Mouse (Mus musculus) midbrain, embryonic 16.5 days (tissue): Measurements from ENCODE around the gene Lrba. TPM values are rescaled to one million over a fixed set of nuclear protein-coding genes. Genes with fewer than 3 reads are reported as not detected.

ENCODE experiments used
- ATAC-seq: fragments of 200-750 bp; cut with Nextera tagmentation; 2 replicates; pipeline ENCODE4 v1.8.0; 2017; ENCODE audit warnings: moderate TSS enrichment
- H3K27ac ChIP-seq: fragments of 300-500 bp; sonication (generic); 2 replicates; pipeline ENCODE4 v1.5.1; 2014; ENCODE audit warnings: mild to moderate bottlenecking, low read length, mixed read lengths
- H3K27me3 ChIP-seq: fragments of 300-500 bp; sonication (generic); 2 replicates; pipeline ENCODE4 v1.6.1; 2014; ENCODE audit warnings: low read depth, low read length, mixed read lengths; ENCODE audit not compliant: control insufficient read depth, insufficient read depth
- H3K36me3 ChIP-seq: fragments of 300-500 bp; sonication (generic); 2 replicates; pipeline ENCODE4 v1.6.1; 2014; ENCODE audit warnings: mild to moderate bottlenecking, low read length, moderate library complexity, mixed read lengths; ENCODE audit not compliant: control insufficient read depth, insufficient read depth
- H3K4me1 ChIP-seq: fragments of 300-500 bp; sonication (generic); 2 replicates; pipeline ENCODE4 v1.6.1; 2014; ENCODE audit warnings: mild to moderate bottlenecking, low read length, mixed read lengths; ENCODE audit not compliant: control insufficient read depth, insufficient read depth
- H3K4me2 ChIP-seq: fragments of 300-500 bp; sonication (generic); 2 replicates; pipeline ENCODE4 v1.6.1; 2014; ENCODE audit warnings: mild to moderate bottlenecking, low read length, mixed read lengths
- H3K4me3 ChIP-seq: fragments of 300-500 bp; sonication (generic); 2 replicates; pipeline ENCODE4 v1.5.1; 2014; ENCODE audit warnings: low read depth, mild to moderate bottlenecking, low read length, moderate library complexity, mixed read lengths
- H3K9ac ChIP-seq: fragments of 300-500 bp; sonication (generic); 2 replicates; pipeline ENCODE4 v1.6.1; 2014; ENCODE audit warnings: low read depth, low read length, mixed read lengths
- H3K9me3 ChIP-seq: fragments of 300-500 bp; sonication (generic); replicated peaks from 2 replicates; pipeline ENCODE4 v1.6.1; 2014; ENCODE audit warnings: mild to moderate bottlenecking, low read length, mixed read lengths; ENCODE audit not compliant: control insufficient read depth, poor library complexity, severe bottlenecking
- WGBS: fragments of 180-500 bp; shearing (Covaris S2); extraction: QIAGEN DNeasy Blood & Tissue Kit; methylation state at CpG from one replicate; pipeline ENCODE4 v1.1.7; 2014; 5-methylcytosine and 5-hydroxymethylcytosine counted together
- polyA plus RNA-seq: library from polyadenylated mRNA; unstranded; fragments of >200 nt; fragmentation: Nextera tagmentation; extraction: Ambion mirVana; gene quantifications from 2 replicates; pipeline ENCODE4 v1.2.1, GENCODE M21; 2015

Gene Lrba
- polyA plus RNA-seq = 4.2 and 4.5 TPM in 2 replicates

GRCm38 (mm10) chr3:86224564-86225421 is at the start of gene Lrba:
Gene Lrba, plus strand, starts transcription at chr3:86224680.
- H3K27me3 ChIP-seq = no peaks in the 10 kb centered on the region
- H3K4me3 ChIP-seq = peak within 1 kb of the TSS; percentile 93
- under 1% methylated on average over 32 of the region's 55 CpGs for WGBS
- ATAC-seq = peak; percentile 87
- H3K9ac ChIP-seq = peak within 1 kb of the TSS; percentile 96
- peak within 1 kb of the TSS; percentile 95 for H3K27ac ChIP-seq
- no peaks in the 10 kb centered on the region for H3K9me3 ChIP-seq
- peaks cover 7% of the 10 kb centered on the region for H3K4me1 ChIP-seq
- H3K4me2 ChIP-seq = peak within 1 kb of the TSS; percentile 95
- no peaks in the 10 kb centered on the region for H3K36me3 ChIP-seq

GRCm38 (mm10) chr3:86179714-86180113 is 44.8 kb upstream of the Lrba start:
- 93% methylated on average over 7 of the region's 7 CpGs for WGBS
- Histone ChIP-seq H3K4me2 (no peak overlapping the region), H3K4me1 (no peaks in the 10 kb centered on the region), H3K27ac (no peak overlapping the region), H3K4me3 (no peak overlapping the region), H3K9ac (no peak overlapping the region), H3K9me3 (no peaks in the 10 kb centered on the region), H3K27me3 (no peaks in the 10 kb centered on the region), H3K36me3 (no peaks in the 10 kb centered on the region)
- ATAC-seq = no peak

- H3K9ac ChIP-seq = no peak overlapping the region
- no peaks in the 10 kb centered on the region for H3K36me3 ChIP-seq
- H3K27me3 ChIP-seq = no peaks in the 10 kb centered on the region
- no peak overlapping the region for H3K4me2 ChIP-seq
- H3K9me3 ChIP-seq = no peaks in the 10 kb centered on the region
- H3K4me3 ChIP-seq = no peak overlapping the region
- WGBS = 74% methylated on average over 5 of the region's 5 CpGs
- ATAC-seq = no peak
- no peak overlapping the region for H3K27ac ChIP-seq
- no peaks in the 10 kb centered on the region for H3K4me1 ChIP-seq
Measured at GRCm38 (mm10) chr3:86181107-86181506, 43.4 kb upstream of the Lrba start.

GRCm38 (mm10) chr3:86184546-86184945 is 39.9 kb upstream of the Lrba start:
- Histone ChIP-seq H3K4me1 (no peaks in the 10 kb centered on the region), H3K9ac (no peak overlapping the region), H3K4me3 (no peak overlapping the region), H3K9me3 (no peaks in the 10 kb centered on the region), H3K27me3 (no peaks in the 10 kb centered on the region), H3K36me3 (no peaks in the 10 kb centered on the region), H3K4me2 (no peak overlapping the region), H3K27ac (no peak overlapping the region)
- no peak for ATAC-seq
- 91% methylated on average over 7 of the region's 7 CpGs for WGBS

- H3K4me3 ChIP-seq = no peak overlapping the region
- H3K9me3 ChIP-seq = no peaks in the 10 kb centered on the region
- no peak overlapping the region for H3K9ac ChIP-seq
- H3K4me1 ChIP-seq = no peaks in the 10 kb centered on the region
- H3K36me3 ChIP-seq = no peaks in the 10 kb centered on the region
- no peak overlapping the region for H3K4me2 ChIP-seq
- no peaks in the 10 kb centered on the region for H3K27me3 ChIP-seq
- H3K27ac ChIP-seq = no peak overlapping the region
- no peak for ATAC-seq
- WGBS = 67% methylated on average over 5 of the region's 5 CpGs
Measured at GRCm38 (mm10) chr3:86187736-86188389, 36.6 kb upstream of the Lrba start.

GRCm38 (mm10) chr3:86195981-86196380 is 28.5 kb upstream of the Lrba start:
- peak overlapping the region; percentile 33 for H3K4me2 ChIP-seq
- H3K4me1 ChIP-seq = no peaks in the 10 kb centered on the region
- no peak for ATAC-seq
- H3K27me3 ChIP-seq = no peaks in the 10 kb centered on the region
- H3K9me3 ChIP-seq = no peaks in the 10 kb centered on the region
- H3K36me3 ChIP-seq = no peaks in the 10 kb centered on the region
- H3K4me3 ChIP-seq = no peak overlapping the region
- WGBS = 33% methylated on average over 15 of the region's 15 CpGs
- H3K27ac ChIP-seq = no peak overlapping the region
- no peak overlapping the region for H3K9ac ChIP-seq

- H3K9me3 ChIP-seq = no peaks in the 10 kb centered on the region
- no peak for ATAC-seq
- no peak overlapping the region for H3K4me3 ChIP-seq
- no peaks in the 10 kb centered on the region for H3K27me3 ChIP-seq
- no peak overlapping the region for H3K4me2 ChIP-seq
- WGBS = 74% methylated on average over 3 of the region's 3 CpGs
- H3K36me3 ChIP-seq = no peaks in the 10 kb centered on the region
- H3K4me1 ChIP-seq = no peaks in the 10 kb centered on the region
- no peak overlapping the region for H3K9ac ChIP-seq
- no peak overlapping the region for H3K27ac ChIP-seq
Measured at GRCm38 (mm10) chr3:86196471-86196870, 28.0 kb upstream of the Lrba start.

- Histone ChIP-seq H3K4me3 (no peak overlapping the region), H3K36me3 (no peaks in the 10 kb centered on the region), H3K4me1 (no peaks in the 10 kb centered on the region), H3K9ac (no peak overlapping the region), H3K27ac (no peak overlapping the region), H3K4me2 (no peak overlapping the region), H3K9me3 (no peaks in the 10 kb centered on the region), H3K27me3 (no peaks in the 10 kb centered on the region)
- ATAC-seq = no peak
- WGBS = 92% methylated on average over 1 of the region's 1 CpGs
Measured at GRCm38 (mm10) chr3:86201645-86202175, 22.8 kb upstream of the Lrba start.

- Histone ChIP-seq H3K4me1 (no peaks in the 10 kb centered on the region), H3K27ac (no peak overlapping the region), H3K9me3 (no peaks in the 10 kb centered on the region), H3K9ac (no peak overlapping the region), H3K36me3 (no peaks in the 10 kb centered on the region), H3K4me2 (no peak overlapping the region), H3K4me3 (no peak overlapping the region), H3K27me3 (no peaks in the 10 kb centered on the region)
- ATAC-seq = no peak
- WGBS = 82% methylated on average over 3 of the region's 3 CpGs
Measured at GRCm38 (mm10) chr3:86202449-86202848, 22.0 kb upstream of the Lrba start.
